Mouse (Mus musculus): ENCODE data around the gene Olfr155.

DNA sequence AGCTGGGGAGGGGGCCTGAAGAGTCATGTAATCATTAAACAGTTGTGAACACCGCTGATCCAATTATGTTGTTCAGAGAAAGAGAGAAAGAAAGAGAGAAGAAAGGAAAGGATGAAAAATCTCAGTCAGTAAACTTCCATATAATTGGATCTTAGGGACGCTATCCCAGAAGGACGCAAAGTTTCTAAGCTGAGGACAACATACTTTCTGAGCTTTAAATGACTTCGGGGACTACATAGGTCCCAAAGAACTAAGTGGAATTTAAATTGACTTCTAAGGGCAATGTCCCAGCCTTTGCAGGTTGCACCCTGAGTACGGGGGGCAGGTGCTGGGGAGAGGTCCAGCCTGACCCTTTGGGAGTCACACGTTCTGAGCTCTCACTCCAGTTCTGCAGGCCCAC, at the start of gene Olfr155:
- TF ChIP-seq POLR2A (IDR thresholded peaks at IDR 0.05; ENCODE audit: insufficient read length, low read depth), result no peak
- TF ChIP-seq CEBPB (IDR thresholded peaks at IDR 0.05; ENCODE audit: insufficient read depth, poor library complexity, severe bottlenecking), result no peak
- TF ChIP-seq TCF12 (IDR thresholded peaks at IDR 0.05; ENCODE audit: insufficient read depth, poor library complexity, severe bottlenecking), result no peak
- no peak for TF ChIP-seq E2F4 (IDR thresholded peaks at IDR 0.05; ENCODE audit: insufficient read depth)
- TF ChIP-seq MAX (IDR thresholded peaks at IDR 0.05; ENCODE audit: low read depth), result no peak
- no peak for TF ChIP-seq MYOG (IDR thresholded peaks at IDR 0.05; ENCODE audit: control insufficient read depth in 1 of 3, insufficient read depth in 1 of 3, insufficient read length in 2 of 3, low read depth in 2 of 3)
- no peak for TF ChIP-seq REST (IDR thresholded peaks at IDR 0.05; ENCODE audit: insufficient read depth, insufficient read length)
- no peak for TF ChIP-seq USF1 (IDR thresholded peaks at IDR 0.05; ENCODE audit: low read depth)
- no peak for TF ChIP-seq MYOD1 (IDR thresholded peaks at IDR 0.05; ENCODE audit: control insufficient read depth in 1 of 3, insufficient read length in 2 of 3, low read depth in 2 of 3)
- no peak for TF ChIP-seq POLR2AphosphoS2 (IDR thresholded peaks at IDR 0.05; ENCODE audit: insufficient read length, low read depth)
